Mouse (Mus musculus) cerebellum, adult 2 months (tissue): ENCODE results near the gene Alkbh7.

Source experiments
- CTCF ChIP-seq: fragments of 200-500 bp; IDR thresholded peaks from 2 replicates; pipeline ENCODE4 v1.5.1; 2011; ENCODE audit warnings: low read depth, mild to moderate bottlenecking, control low read depth, low read length, moderate library complexity, borderline replicate concordance; ENCODE audit not compliant: insufficient read depth
- POLR2A ChIP-seq: fragments of 200-500 bp; IDR thresholded peaks from 2 replicates; pipeline ENCODE4 v1.6.1; 2011; ENCODE audit warnings: low read length, control low read depth, borderline replicate concordance; ENCODE audit not compliant: insufficient read depth

DNA sequence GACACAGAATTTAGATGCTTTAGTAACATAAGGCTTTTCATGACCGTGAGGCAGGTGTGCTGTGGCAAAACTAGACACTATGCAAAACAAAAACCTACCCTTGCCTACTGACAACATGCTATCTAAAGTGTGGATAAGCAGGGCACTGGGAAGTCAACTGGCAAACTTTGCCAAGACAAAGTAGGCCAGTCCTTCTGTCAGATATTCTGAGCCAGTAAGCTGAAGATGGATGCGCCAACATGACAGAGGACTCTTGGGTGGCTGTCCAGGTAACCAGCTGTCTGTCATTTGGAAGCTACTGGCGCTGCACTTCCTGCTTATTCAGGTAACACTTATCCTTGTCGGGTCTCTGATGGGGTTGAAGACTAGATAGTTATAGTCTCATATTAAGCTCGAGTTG is 27.1 kb upstream of the Alkbh7 start:
- no peak for TF ChIP-seq CTCF
- no peak for TF ChIP-seq POLR2A
